Mouse (Mus musculus) cortical plate, adult 2 months (tissue): ENCODE measurements around the gene 1600014C10Rik. TPM values are rescaled to one million over a fixed set of nuclear protein-coding genes. Genes with fewer than 3 reads are reported as not detected.

ENCODE experiments used
- H3K27ac ChIP-seq: fragments of 200-500 bp; 2 replicates; pipeline ENCODE4 v1.5.1; 2012; ENCODE audit warnings: low read length, control low read depth, inconsistent platforms; ENCODE audit not compliant: insufficient read depth
- H3K4me1 ChIP-seq: fragments of 200-500 bp; 2 replicates; pipeline ENCODE4 v1.6.1; 2011; ENCODE audit warnings: low read length; ENCODE audit not compliant: control insufficient read depth, insufficient read depth
- H3K4me3 ChIP-seq: fragments of 200-500 bp; 2 replicates; pipeline ENCODE4 v1.5.1; 2011; ENCODE audit warnings: mild to moderate bottlenecking, low read length, control low read depth; ENCODE audit not compliant: insufficient read depth
- CTCF ChIP-seq: fragments of 200-500 bp; IDR thresholded peaks from 2 replicates; pipeline ENCODE4 v1.5.1; 2011; ENCODE audit warnings: mild to moderate bottlenecking, control low read depth, low read length; ENCODE audit not compliant: insufficient read depth; ENCODE audit errors: extremely low read depth
- POLR2A ChIP-seq: fragments of 200-500 bp; IDR thresholded peaks from 2 replicates; pipeline ENCODE4 v1.6.1; 2011; ENCODE audit warnings: mild to moderate bottlenecking, low read length, control low read depth; ENCODE audit not compliant: insufficient read depth; ENCODE audit errors: extremely low read depth
- polyA plus RNA-seq: library from polyadenylated mRNA; depleted of rRNA; stranded (reverse); fragments of >200 nt; gene quantifications from 2 replicates; pipeline ENCODE4 v1.2.3, GENCODE M21; 2012; rRNA removed

1600014C10Rik gene
- polyA plus RNA-seq, 1 experiment = 24.8 TPM

DNA sequence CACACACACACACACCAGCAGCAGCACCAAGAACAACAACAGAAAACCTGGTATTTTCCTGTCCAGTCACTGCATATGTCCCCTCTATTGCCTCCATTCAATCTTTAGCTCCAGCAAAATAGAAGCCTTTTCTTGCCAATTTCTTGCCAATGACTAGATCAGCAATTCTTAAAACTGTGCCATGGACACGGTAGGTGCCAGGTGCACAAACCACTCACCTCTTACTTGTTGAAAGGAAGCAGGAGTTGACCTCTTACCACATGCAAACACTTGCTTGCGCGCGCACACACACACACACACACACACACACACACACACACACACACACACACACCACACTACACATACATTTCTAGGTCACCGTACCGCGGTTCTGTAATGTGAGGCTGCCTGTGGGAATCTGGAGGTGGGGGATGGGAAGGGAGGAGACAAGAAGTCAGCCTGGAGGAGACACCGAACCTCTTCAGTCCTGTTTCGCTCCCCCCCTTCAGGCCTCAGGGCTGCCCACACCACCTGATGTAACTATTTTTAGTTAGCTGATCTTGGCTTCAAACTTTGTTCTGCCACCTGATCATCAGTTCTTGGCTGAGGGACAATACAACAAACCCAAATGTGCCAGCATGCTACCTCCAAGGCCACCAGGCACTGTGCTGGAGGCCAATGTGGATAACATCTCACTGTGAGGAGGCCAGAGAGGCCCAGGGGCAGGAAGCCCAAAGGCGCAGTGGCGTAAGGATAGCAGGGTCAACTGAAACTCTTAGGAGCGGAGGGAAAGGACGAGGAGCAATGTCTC is 41.8 kb downstream of the 1600014C10Rik start:
- Histone ChIP-seq H3K4me3 (no peak overlapping the region), H3K27ac (no peak overlapping the region), H3K4me1 (no peaks in the 10 kb centered on the region)
- TF ChIP-seq CTCF (no peak), POLR2A (no peak)

DNA sequence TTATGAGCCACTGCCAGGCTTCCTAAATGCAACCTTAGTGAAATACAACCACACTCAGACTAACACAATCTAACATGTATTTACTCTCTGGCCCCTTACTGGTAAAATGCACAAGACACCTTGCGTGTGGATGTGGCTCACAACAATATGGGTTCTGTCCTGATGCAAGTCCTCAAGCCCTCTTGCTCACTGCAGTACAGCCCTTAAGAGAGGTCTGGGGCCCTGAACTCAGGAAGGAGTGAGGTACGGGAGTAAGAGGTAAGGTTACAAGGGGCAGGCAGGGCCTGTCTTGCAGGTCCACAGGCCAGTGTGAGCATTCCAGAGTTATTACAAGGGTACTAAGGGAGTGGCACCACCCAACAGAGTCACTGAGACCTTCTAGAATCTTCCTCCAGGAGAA is 43.2 kb downstream of the 1600014C10Rik start:
- H3K27ac ChIP-seq = no peak overlapping the region
- H3K4me3 ChIP-seq = no peak overlapping the region; the same call in none of the 2 replicates
- TF ChIP-seq CTCF (no peak), POLR2A (no peak)
- H3K4me1 ChIP-seq = no peaks in the 10 kb centered on the region

DNA sequence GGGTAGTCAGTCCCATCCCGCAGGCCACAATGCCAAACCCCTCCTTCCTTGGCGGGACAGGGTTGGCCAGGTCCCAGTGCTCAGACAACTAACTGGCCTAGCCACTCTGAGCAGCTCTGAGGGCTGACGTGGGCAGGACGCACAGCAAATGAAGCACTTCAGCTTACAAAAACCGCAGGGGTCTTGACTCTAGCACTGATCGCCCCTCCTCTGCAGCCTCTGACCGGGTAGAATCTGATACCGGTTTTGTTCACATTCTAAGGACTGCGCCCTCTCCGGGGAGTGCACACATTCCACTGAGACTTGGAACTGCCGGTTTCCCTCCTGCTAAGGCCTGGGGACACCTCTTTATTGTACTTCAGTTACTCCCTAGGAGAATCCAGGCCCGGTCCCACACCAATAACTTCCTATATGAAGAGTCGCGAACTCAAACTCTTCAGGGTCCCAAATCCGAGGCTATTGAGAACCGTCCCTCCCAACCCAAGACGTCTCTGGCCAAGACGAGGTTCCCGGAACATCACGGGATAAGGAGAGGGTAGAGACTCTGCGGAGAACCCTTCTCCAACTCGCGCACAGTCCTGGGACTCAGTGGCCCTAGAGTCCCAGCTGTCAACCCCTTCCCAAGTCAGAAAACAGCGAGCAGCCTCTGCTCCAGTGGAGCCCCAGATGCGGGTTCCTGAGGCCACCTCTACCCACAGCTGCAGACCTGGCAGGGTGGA is 44.3 kb downstream of the 1600014C10Rik start:
- no peaks in the 10 kb centered on the region for H3K4me1 ChIP-seq
- H3K4me3 ChIP-seq = peak overlapping the region; percentile 40
- peak overlapping the region; percentile 22; the same call in 1 of the 2 replicates for H3K27ac ChIP-seq
- TF ChIP-seq CTCF (no peak), POLR2A (0 out of 2 replicates have a peak, but pooled peaks have one; percentile 10)

DNA sequence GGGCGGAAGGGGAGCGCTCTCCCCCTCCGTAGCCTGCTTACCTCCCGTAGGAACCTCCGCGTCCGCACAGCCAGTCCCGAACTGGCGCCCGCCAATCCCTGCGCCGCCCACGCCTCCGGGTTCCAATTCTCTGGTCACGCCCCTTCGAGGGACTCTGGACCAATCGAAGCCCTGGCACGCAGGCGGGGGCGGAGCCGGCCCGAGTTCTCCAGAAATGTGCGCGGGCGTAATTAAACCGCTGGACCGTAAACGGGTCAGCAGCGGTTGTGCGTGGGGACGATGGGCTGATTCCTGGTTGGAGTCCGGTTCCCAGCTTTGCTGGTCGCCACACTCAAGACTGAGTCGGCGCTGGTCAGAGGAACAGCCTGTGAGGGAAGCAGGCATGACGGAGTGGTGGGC is 44.9 kb downstream of the 1600014C10Rik start, which contains the start of gene Plekhf1:
TSS of gene Plekhf1 (minus strand) at position 117 of the 399 bp plus-strand sequence.
- H3K4me3 ChIP-seq = peak within 1 kb of the TSS; percentile 40
- H3K4me1 ChIP-seq = no peaks in the 10 kb centered on the region
- TF ChIP-seq POLR2A (0 out of 2 replicates have a peak, but pooled peaks have one; percentile 32), CTCF (no peak)
- peak within 1 kb of the TSS; percentile 22; the same call in 1 of the 2 replicates for H3K27ac ChIP-seq

DNA sequence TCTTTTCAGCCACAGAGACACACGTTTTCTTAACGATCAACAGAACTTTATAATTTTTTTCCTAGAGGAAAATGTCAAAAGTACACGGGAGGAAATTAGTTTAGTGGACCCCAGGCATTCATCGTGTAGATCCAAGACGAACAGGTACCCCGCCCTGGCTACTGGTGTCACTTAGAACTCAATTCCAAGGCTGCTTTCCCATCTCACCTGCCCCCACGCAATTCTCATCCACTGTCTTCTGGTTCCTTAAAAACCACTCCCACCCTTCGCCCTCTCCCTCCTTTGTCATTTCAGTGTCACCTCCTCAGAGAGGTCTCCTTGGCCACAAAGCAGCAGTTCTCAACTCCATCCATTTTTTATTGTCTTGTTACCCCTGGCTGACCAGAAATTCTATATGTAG is 45.3 kb downstream of the 1600014C10Rik start:
- TF ChIP-seq CTCF (no peak), POLR2A (no peak)
- no peaks in the 10 kb centered on the region for H3K4me1 ChIP-seq
- H3K27ac ChIP-seq = no peak overlapping the region
- no peak overlapping the region for H3K4me3 ChIP-seq

DNA sequence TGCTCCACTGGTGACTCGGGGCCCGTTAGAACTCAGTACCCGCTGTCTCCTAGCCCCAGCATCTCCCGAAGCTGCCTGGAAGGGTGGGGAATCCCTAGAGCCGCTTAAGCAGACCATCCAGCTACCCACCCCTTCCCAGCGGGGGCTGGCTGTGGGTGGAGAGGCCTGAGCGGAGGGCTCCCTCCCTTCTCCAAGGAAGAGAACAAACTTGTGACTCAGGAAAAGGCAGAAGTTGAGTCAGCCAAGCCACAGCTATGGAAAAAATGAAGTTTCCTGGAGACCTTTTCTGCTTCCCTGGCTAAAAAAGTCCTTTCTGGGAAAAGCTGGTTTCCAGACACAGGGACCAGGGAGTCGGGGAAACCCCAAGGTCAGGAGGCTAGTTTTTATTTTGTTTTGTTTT is 47.3 kb downstream of the 1600014C10Rik start:
- no peak overlapping the region for H3K27ac ChIP-seq
- TF ChIP-seq POLR2A (no peak), CTCF (no peak)
- H3K4me1 ChIP-seq = no peaks in the 10 kb centered on the region
- H3K4me3 ChIP-seq = no peak overlapping the region

DNA sequence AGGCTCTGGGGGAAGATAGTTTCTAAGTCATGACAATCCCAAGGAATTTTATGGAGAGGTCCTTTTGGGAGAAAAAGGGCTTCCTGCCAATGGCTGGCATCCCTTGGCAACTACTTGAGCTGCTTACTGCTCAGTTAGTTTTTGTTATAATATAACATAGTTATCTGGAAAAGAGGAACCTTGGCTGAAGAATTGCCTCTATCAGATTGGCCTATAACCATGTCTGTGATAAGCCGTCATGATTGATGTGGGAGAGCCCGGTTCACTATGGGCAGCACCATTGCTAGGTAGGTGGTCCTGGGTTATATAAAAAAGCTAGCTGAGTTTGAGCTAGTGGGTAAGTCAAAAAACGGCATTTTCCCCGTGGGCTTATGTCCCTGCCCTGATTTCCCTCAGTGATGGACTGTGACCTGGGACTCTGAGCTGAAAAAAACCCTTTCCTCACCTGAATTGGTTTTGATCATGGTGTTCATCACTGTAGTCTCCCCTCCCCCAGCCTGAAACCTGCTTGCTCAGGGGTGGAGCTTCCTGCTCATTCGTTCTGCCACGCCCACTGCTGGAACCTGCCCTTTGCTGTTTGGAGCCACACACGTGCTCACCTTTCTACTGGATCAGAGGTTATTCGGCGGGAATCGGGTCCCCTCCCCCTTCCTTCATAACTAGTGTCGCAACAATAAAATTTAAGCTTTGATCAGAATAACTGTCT is 53.5 kb downstream of the 1600014C10Rik start:
- Histone ChIP-seq H3K27ac (no peak overlapping the region), H3K4me1 (no peaks in the 10 kb centered on the region), H3K4me3 (no peak overlapping the region)
- TF ChIP-seq POLR2A = no peak
- TF ChIP-seq CTCF = no peak

DNA sequence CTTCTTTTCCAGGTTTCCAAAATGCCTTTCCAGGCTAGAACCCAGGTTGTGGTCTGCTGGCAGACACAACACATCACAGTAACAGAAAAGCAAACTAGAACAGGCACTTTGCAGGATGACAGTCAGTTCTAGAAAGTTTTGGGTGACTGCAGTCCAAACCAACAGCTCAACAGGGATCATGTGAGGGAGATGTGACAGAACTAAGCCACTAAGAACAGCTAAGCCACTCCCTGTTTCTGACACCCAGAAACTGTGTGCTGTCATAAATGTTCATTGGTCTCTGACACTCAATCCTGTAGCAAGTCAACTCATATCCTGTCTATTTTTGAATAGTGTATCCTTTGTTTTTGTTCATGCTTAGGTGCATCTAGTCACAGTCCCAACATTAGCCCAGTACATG is 54.1 kb downstream of the 1600014C10Rik start:
- H3K4me3 ChIP-seq = no peak overlapping the region
- no peaks in the 10 kb centered on the region for H3K4me1 ChIP-seq
- TF ChIP-seq CTCF = no peak
- no peak for TF ChIP-seq POLR2A
- H3K27ac ChIP-seq = no peak overlapping the region

DNA sequence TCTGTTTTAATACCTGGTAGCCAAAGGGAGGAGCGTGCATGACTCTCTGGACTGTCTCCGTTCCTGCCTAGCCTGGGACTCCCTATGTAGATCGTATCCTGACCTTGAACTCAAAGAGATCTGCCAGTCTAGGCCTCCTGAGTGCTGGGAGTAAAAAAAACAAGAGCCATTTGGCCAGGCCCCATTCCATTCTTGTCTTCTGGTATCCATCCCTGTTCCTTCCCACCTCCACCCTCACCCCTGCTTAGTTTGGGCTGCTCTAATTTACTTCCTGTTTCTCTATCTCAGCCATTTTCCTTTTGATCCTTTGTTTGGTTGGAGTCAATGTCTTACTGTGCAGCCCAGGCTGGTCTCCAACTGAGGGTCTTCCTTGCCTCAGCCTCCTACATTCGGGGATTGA is 59.4 kb downstream of the 1600014C10Rik start:
- Histone ChIP-seq H3K27ac (no peak overlapping the region), H3K4me1 (no peaks in the 10 kb centered on the region), H3K4me3 (no peak overlapping the region)
- TF ChIP-seq CTCF = no peak
- no peak for TF ChIP-seq POLR2A

Other genes with a start within 250 kb of the 1600014C10Rik start
- 36.2 and 40.3 TPM in 2 replicates for gene Uri1, start 159.7 kb upstream of the 1600014C10Rik start, polyA plus RNA-seq
- 19.0 and 21.0 TPM in 2 replicates for gene Ccne1, start 75.7 kb upstream of the 1600014C10Rik start, polyA plus RNA-seq
- gene Plekhf1, start 44.8 kb downstream of the 1600014C10Rik start, polyA plus RNA-seq = 1.6 and 1.8 TPM in 2 replicates
- 31.7 and 32.6 TPM in 2 replicates for gene Pop4, start 88.2 kb downstream of the 1600014C10Rik start, polyA plus RNA-seq